7 mouse cellular contexts compared by ENCODE assay signal in genomic region chr6:134926338-134926705, GRCm38 (mm10). TPM values are rescaled to one million over a fixed set of nuclear protein-coding genes. Genes with fewer than 3 reads are reported as not detected.
DNase-seq lines count a peak whose midpoint lies in the region; ATAC-seq lines count a peak whose summit lies in the region.

No protein-coding gene starts in this region.

- peak overlapping the region; percentile 85 for H3K9ac ChIP-seq in forebrain, embryonic 12.5 days
- peak overlapping the region; percentile 73 for H3K9ac ChIP-seq in limb, embryonic 15.5 days
- peak overlapping the region; percentile 69; the same call in 1 of the 2 replicates for H3K9ac ChIP-seq in stomach, embryonic 15.5 days

- 10% methylated on average over 3 of the region's 3 CpGs for WGBS in forebrain, embryonic 12.5 days
- 25% methylated on average over 3 of the region's 3 CpGs for WGBS in limb, embryonic 15.5 days
- WGBS in stomach, embryonic 15.5 days, result 53% methylated on average over 3 of the region's 3 CpGs

- H3K4me2 ChIP-seq in forebrain, embryonic 12.5 days, result peak overlapping the region; percentile 93
- H3K4me2 ChIP-seq in limb, embryonic 15.5 days, result peak overlapping the region; percentile 79
- peak overlapping the region; percentile 88 for H3K4me2 ChIP-seq in stomach, embryonic 15.5 days

- peak overlapping the region; percentile 100 for H3K27ac ChIP-seq in forebrain, embryonic 12.5 days
- peak overlapping the region; percentile 100 for H3K27ac ChIP-seq in limb, embryonic 15.5 days
- peak overlapping the region; percentile 100 for H3K27ac ChIP-seq in stomach, embryonic 15.5 days

- H3K9me3 ChIP-seq in megakaryocyte, embryonic 14.5 days, result no peaks in the 10 kb centered on the region
- no peaks in the 10 kb centered on the region for H3K9me3 ChIP-seq in forebrain, embryonic 12.5 days
- no peaks in the 10 kb centered on the region for H3K9me3 ChIP-seq in limb, embryonic 15.5 days
- no peaks in the 10 kb centered on the region for H3K9me3 ChIP-seq in stomach, embryonic 15.5 days

- H3K4me1 ChIP-seq in megakaryocyte, embryonic 14.5 days, result peaks cover 40% of the 10 kb centered on the region
- peaks cover 65% of the 10 kb centered on the region for H3K4me1 ChIP-seq in forebrain, embryonic 12.5 days
- H3K4me1 ChIP-seq in limb, embryonic 15.5 days, result peaks cover 41% of the 10 kb centered on the region
- H3K4me1 ChIP-seq in stomach, embryonic 15.5 days, result peaks cover 24% of the 10 kb centered on the region

- ATAC-seq in megakaryocyte, adult 5-6 weeks (ENCODE audit: poor library complexity, severe bottlenecking), result no peak
- ATAC-seq in forebrain, embryonic 12.5 days (ENCODE audit: low FRiP score), result no peak
- ATAC-seq in limb, embryonic 15.5 days (ENCODE audit: insufficient number of reproducible peaks, low FRiP score, low TSS enrichment, low read depth), result no peak
- no peak for ATAC-seq in stomach, embryonic 15.5 days (ENCODE audit: insufficient read depth, low FRiP score, low read depth)

- no peaks in the 10 kb centered on the region for H3K27me3 ChIP-seq in megakaryocyte, embryonic 14.5 days (replicated peaks)
- no peaks in the 10 kb centered on the region for H3K27me3 ChIP-seq in forebrain, embryonic 12.5 days
- H3K27me3 ChIP-seq in limb, embryonic 15.5 days, result no peaks in the 10 kb centered on the region
- no peaks in the 10 kb centered on the region for H3K27me3 ChIP-seq in stomach, embryonic 15.5 days (replicated peaks)

- peaks cover 30% of the 10 kb centered on the region for H3K36me3 ChIP-seq in megakaryocyte, embryonic 14.5 days (replicated peaks; ENCODE audit: low read length)
- peaks cover 4% of the 10 kb centered on the region for H3K36me3 ChIP-seq in forebrain, embryonic 12.5 days (replicated peaks)
- H3K36me3 ChIP-seq in limb, embryonic 15.5 days, result no peaks in the 10 kb centered on the region
- H3K36me3 ChIP-seq in stomach, embryonic 15.5 days, result no peaks in the 10 kb centered on the region

- DNase-seq in retina, embryonic 14.5 days (ENCODE audit: low spot score), result no peak
- DNase-seq in left cerebral cortex, adult 8-10 months (ENCODE audit: low spot score in 2 of 2), result no peak

- peak overlapping the region; percentile 97 for H3K4me3 ChIP-seq in megakaryocyte, embryonic 14.5 days (replicated peaks)
- peak overlapping the region; percentile 57 for H3K4me3 ChIP-seq in forebrain, embryonic 12.5 days (replicated peaks)
- H3K4me3 ChIP-seq in limb, embryonic 15.5 days, result peak overlapping the region; percentile 58
- H3K4me3 ChIP-seq in stomach, embryonic 15.5 days (replicated peaks), result peak overlapping the region; percentile 57

RNA-seq across cellular contexts. Expression of gene Cdkn1b, which starts 6.1 kb away (rescaled TPM):
- 15.1 and 19.6 TPM in 2 replicates for polyA plus RNA-seq in megakaryocyte, embryonic 14.5 days (2012; ENCODE audit: insufficient read depth, low replicate concordance)
- 44.0 and 52.2 TPM in 2 replicates for total RNA-seq in megakaryocyte, adult 5-6 weeks (2015)
- total RNA-seq in megakaryocyte, adult 5-6 weeks (2017), result 92.3 and 104 TPM in 2 replicates
- 36.4 and 40.5 TPM in 2 replicates for polyA plus RNA-seq in forebrain, embryonic 12.5 days (2016; fragmentation: Nextera tagmentation; extraction: Ambion mirVana)
- polyA plus RNA-seq in limb, embryonic 15.5 days (2015; fragmentation: Nextera tagmentation; extraction: Ambion mirVana), result 19.4 and 20.5 TPM in 2 replicates
- polyA plus RNA-seq in stomach, embryonic 15.5 days (2015; fragmentation: Nextera tagmentation; extraction: Ambion mirVana), result 17.9 and 19.7 TPM in 2 replicates
- total RNA-seq in left cerebral cortex, adult 8-10 months (2022), result 10 to 100 TPM; 36.6 to 39.0 (median 37.9) TPM

RNA-seq across cellular contexts. Expression of gene Gpr19, which starts 27.9 kb away (rescaled TPM):
- polyA plus RNA-seq in megakaryocyte, embryonic 14.5 days (2012; ENCODE audit: insufficient read depth, low replicate concordance), result 0.62 TPM in 1 of 2 replicates, not detected in the other
- 7.4 and 9.8 TPM in 2 replicates for total RNA-seq in megakaryocyte, adult 5-6 weeks (2015)
- total RNA-seq in megakaryocyte, adult 5-6 weeks (2017), result 7.7 and 11.0 TPM in 2 replicates
- 38.5 and 45.6 TPM in 2 replicates for polyA plus RNA-seq in forebrain, embryonic 12.5 days (2016; fragmentation: Nextera tagmentation; extraction: Ambion mirVana)
- 7.2 and 7.7 TPM in 2 replicates for polyA plus RNA-seq in limb, embryonic 15.5 days (2015; fragmentation: Nextera tagmentation; extraction: Ambion mirVana)
- 9.8 and 12.6 TPM in 2 replicates for polyA plus RNA-seq in stomach, embryonic 15.5 days (2015; fragmentation: Nextera tagmentation; extraction: Ambion mirVana)
- total RNA-seq in left cerebral cortex, adult 8-10 months (2022), result 10 to 100 TPM; 22.9 to 26.3 (median 24.7) TPM

RNA-seq across cellular contexts. Expression of gene Apold1, which starts 55.2 kb away (rescaled TPM):
- polyA plus RNA-seq in megakaryocyte, embryonic 14.5 days (2012; ENCODE audit: insufficient read depth, low replicate concordance), result 0.92 and 1.1 TPM in 2 replicates
- total RNA-seq in megakaryocyte, adult 5-6 weeks (2015), result 0.21 and 0.89 TPM in 2 replicates
- 0.40 and 0.49 TPM in 2 replicates for total RNA-seq in megakaryocyte, adult 5-6 weeks (2017)
- 3.7 and 3.9 TPM in 2 replicates for polyA plus RNA-seq in forebrain, embryonic 12.5 days (2016; fragmentation: Nextera tagmentation; extraction: Ambion mirVana)
- polyA plus RNA-seq in limb, embryonic 15.5 days (2015; fragmentation: Nextera tagmentation; extraction: Ambion mirVana), result 5.4 and 5.9 TPM in 2 replicates
- polyA plus RNA-seq in stomach, embryonic 15.5 days (2015; fragmentation: Nextera tagmentation; extraction: Ambion mirVana), result 3.2 and 3.7 TPM in 2 replicates
- 1 to 10 TPM; 3.8 to 4.8 (median 3.9) TPM for total RNA-seq in left cerebral cortex, adult 8-10 months (2022)
